Mouse (Mus musculus) embryonic fibroblast, embryonic 13.5 days (primary cell): Measurements from ENCODE around the gene Ldhd.

Experiments
- CTCF ChIP-seq: IDR thresholded peaks from 2 replicates; pipeline ENCODE4 v1.5.1; 2011; ENCODE audit warnings: mild to moderate bottlenecking, control low read depth, low read length, moderate library complexity, borderline replicate concordance; ENCODE audit not compliant: insufficient read depth
- POLR2A ChIP-seq: IDR thresholded peaks from 2 replicates; pipeline ENCODE4 v1.6.1; 2011; ENCODE audit warnings: low read depth, mild to moderate bottlenecking, control low read depth, low read length, moderate library complexity

- TF ChIP-seq CTCF (no peak), POLR2A (no peak)
Measured at GRCm38 (mm10) chr8:111607414-111607813, 22.8 kb downstream of the Ldhd start.
